Mouse (Mus musculus): ENCODE data around the gene Galnt4. TPM values are rescaled to one million over a fixed set of nuclear protein-coding genes. Genes with fewer than 3 reads are reported as not detected.
A peak's percentile ranks its signal among the peaks of the same experiment; 100 is the strongest.

Gene Galnt4
- polyA plus RNA-seq, 1 experiment from 2014 or later, result 6.7 TPM

DNA sequence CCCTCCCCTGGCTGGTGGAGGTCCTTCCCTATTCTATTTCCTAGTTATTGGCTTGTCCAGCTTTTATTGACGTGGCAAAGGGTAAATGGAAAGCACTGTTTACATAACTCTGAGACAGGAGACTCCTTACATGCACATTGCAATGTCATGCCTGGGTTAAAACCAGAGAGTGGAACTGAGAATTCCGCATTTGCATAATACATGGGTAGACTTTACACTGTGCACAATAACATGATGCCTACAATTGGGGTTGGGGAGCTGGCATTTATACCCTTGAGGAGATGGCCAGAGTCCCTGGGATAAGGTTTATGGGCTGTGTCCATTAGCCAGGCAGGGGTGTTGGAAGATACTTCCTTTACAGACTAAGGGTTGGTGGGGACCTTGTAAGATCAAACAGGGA lies 14.6 kb upstream of the Galnt4 start:
- H3K4me3 ChIP-seq, result no peak overlapping the region
- no peak overlapping the region for H3K4me2 ChIP-seq (replicated peaks)
- H3K4me1 ChIP-seq, result no peaks in the 10 kb centered on the region
- no peak overlapping the region for H3K9ac ChIP-seq
- WGBS, result 78% methylated on average over 2 of the region's 2 CpGs
- H3K27ac ChIP-seq, result no peak overlapping the region
- H3K36me3 ChIP-seq, result no peaks in the 10 kb centered on the region
- no peak for ATAC-seq (ENCODE audit: low FRiP score)
- H3K9me3 ChIP-seq (replicated peaks), result no peaks in the 10 kb centered on the region
- no peaks in the 10 kb centered on the region for H3K27me3 ChIP-seq

DNA sequence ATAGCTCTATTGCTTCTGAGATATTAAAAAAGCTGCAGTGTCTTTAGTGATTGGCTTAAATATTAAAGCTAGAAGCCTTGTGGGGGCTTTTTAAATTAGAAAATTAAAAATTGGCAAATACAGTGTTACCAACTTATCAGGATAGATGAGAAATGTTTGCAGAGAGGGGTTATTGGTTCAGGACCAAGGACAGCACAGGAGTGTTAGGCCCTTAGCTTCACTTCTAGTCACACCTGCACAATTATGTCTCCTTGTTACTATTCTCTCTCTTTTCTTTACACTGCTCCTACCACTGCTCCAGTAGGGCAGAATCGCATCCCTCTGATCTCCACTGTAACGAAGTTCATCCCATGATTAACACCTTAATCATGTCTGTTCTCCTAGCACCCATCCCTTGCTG lies 12.8 kb upstream of the Galnt4 start:
- no peak for ATAC-seq (ENCODE audit: low FRiP score)
- Histone ChIP-seq H3K4me3 (no peak overlapping the region), H3K36me3 (no peaks in the 10 kb centered on the region), H3K9me3 (replicated peaks) (no peaks in the 10 kb centered on the region), H3K27me3 (no peaks in the 10 kb centered on the region), H3K4me1 (no peaks in the 10 kb centered on the region), H3K4me2 (replicated peaks) (no peak overlapping the region), H3K27ac (no peak overlapping the region), H3K9ac (no peak overlapping the region)
- WGBS, result 77% methylated on average over 2 of the region's 2 CpGs

GRCm38 (mm10) chr10:99097374-99097773 lies 10.6 kb upstream of the Galnt4 start:
- Histone ChIP-seq H3K4me3 (no peak overlapping the region), H3K9ac (no peak overlapping the region), H3K4me2 (replicated peaks) (no peak overlapping the region), H3K27ac (no peak overlapping the region), H3K27me3 (no peaks in the 10 kb centered on the region), H3K9me3 (replicated peaks) (no peaks in the 10 kb centered on the region), H3K4me1 (no peaks in the 10 kb centered on the region), H3K36me3 (no peaks in the 10 kb centered on the region)
- no peak for ATAC-seq (ENCODE audit: low FRiP score)
- WGBS, result 76% methylated on average over 10 of the region's 10 CpGs

DNA sequence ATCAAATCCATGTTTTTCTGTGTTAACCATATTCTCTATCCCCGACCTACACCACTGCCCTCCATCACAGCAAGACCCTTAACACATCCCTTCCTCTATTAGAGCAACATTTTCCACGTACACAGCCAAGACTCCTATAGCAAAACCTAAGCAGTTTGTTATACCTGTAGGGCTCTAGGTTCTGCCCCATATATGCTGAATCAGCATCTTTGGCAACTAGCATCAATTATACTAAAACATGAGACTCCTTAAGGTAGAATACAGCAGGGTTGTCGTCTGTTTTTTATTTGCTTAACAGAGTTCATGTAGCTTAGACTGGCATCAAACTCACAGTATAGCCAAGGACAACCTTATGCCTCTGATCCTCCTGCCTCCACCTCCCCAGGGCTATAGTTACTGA lies 2.4 kb upstream of the Galnt4 start:
- 84% methylated on average over 3 of the region's 3 CpGs for WGBS
- H3K4me3 ChIP-seq, result no peak overlapping the region
- peaks cover 23% of the 10 kb centered on the region for H3K4me1 ChIP-seq
- peaks cover 15% of the 10 kb centered on the region for H3K36me3 ChIP-seq
- H3K9ac ChIP-seq, result no peak overlapping the region
- H3K9me3 ChIP-seq (replicated peaks), result no peaks in the 10 kb centered on the region
- no peak for ATAC-seq (ENCODE audit: low FRiP score)
- no peaks in the 10 kb centered on the region for H3K27me3 ChIP-seq
- no peak overlapping the region for H3K27ac ChIP-seq
- no peak overlapping the region for H3K4me2 ChIP-seq (replicated peaks)

DNA sequence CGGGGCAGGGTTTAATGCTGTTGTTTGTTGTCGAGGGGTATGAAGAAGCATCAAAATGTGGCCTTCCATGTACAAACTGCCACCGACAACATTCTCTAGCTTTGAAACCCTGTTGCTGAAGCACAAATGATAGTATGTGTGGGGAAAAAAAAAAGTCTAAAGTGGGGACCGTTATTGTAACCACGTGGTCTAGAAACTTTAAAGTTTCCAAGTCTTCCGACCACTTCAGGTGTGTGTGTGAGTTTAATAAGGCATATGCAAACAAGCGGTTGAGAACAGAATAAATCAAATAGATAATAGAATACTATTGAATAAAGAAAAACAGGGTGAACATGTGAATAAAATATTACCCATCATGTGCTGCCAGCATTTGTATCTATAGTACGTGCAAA lies 1.7 kb upstream of the Galnt4 start:
- H3K9ac ChIP-seq, result peak overlapping the region; percentile 91
- H3K4me2 ChIP-seq (replicated peaks), result peak overlapping the region; percentile 84
- peaks cover 21% of the 10 kb centered on the region for H3K36me3 ChIP-seq
- H3K27ac ChIP-seq, result peak overlapping the region; percentile 88; the same call in 1 of the 2 replicates
- no peaks in the 10 kb centered on the region for H3K9me3 ChIP-seq (replicated peaks)
- peaks cover 28% of the 10 kb centered on the region for H3K4me1 ChIP-seq
- WGBS, result 33% methylated on average over 8 of the region's 8 CpGs
- peak overlapping the region; percentile 92 for H3K4me3 ChIP-seq
- H3K27me3 ChIP-seq, result no peaks in the 10 kb centered on the region
- peak; percentile 0; the same call in 1 of the 2 replicates for ATAC-seq (ENCODE audit: low FRiP score)

DNA sequence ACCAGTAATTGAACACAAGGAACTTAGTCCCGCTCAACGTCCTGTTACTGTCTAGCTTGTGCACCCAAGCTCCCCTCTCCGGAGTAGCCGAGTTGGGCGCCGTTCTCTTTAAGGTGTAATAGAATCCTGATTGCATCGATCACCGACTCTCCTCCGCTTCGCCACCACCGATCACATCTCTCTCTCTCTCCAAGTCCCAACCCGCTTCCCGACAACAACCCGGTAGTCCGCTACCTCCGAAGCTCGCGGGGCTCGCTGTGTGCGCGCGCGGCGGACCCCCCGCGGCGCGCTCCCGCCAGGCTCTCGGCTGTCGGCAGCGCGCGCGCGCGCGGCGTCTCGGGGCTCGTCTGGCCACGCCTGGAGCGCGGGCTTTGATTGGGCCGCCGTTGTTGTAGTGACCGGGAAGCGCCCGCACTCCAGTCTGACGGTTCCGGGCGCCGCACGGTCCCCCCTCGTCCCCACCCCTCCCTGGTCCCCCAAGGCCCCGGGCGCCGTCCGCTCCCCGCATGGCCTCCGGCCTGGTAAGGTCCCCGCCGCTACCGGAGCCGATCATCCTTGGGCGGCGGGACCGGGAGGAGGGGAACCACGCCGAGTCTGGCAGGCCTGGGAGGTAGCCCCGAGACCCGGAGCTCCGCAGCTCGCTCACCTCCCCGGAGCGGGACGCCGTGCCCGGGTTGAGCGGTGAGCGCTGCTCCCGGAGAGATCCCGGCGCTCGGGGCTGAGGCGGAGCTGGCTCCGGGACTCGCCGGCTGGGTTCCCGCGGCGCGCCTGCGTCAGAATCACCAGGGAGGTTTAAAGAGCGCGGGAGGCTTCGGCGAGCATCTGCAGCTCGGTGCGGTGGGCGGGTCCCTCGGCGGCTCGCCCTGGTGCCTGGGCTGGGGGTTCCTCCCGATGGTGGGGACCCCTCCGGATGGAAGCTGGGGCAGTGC lies 992 bp upstream of the Galnt4 start, which contains the start of gene Poc1b:
TSS of gene Poc1b (plus strand) at position 334 of the 929 bp plus-strand sequence.
- no peaks in the 10 kb centered on the region for H3K27me3 ChIP-seq
- H3K9ac ChIP-seq, result peak within 1 kb of the TSS; percentile 91
- no peaks in the 10 kb centered on the region for H3K9me3 ChIP-seq (replicated peaks)
- H3K4me1 ChIP-seq, result peaks cover 30% of the 10 kb centered on the region
- H3K4me3 ChIP-seq, result peak within 1 kb of the TSS; percentile 92
- H3K4me2 ChIP-seq (replicated peaks), result peak within 1 kb of the TSS; percentile 84
- ATAC-seq (ENCODE audit: low FRiP score), result peak; percentile 97
- H3K36me3 ChIP-seq, result peaks cover 24% of the 10 kb centered on the region
- H3K27ac ChIP-seq, result peak within 1 kb of the TSS; percentile 88
- WGBS, result under 1% methylated on average over 71 of the region's 106 CpGs

- H3K4me3 ChIP-seq, result peak overlapping the region; percentile 92
- WGBS, result 40% methylated on average over 12 of the region's 12 CpGs
- peak overlapping the region; percentile 84 for H3K4me2 ChIP-seq (replicated peaks)
- peaks cover 24% of the 10 kb centered on the region for H3K36me3 ChIP-seq
- ATAC-seq (ENCODE audit: low FRiP score), result no peak
- H3K27ac ChIP-seq, result no peak overlapping the region
- peak overlapping the region; percentile 91 for H3K9ac ChIP-seq
- no peaks in the 10 kb centered on the region for H3K27me3 ChIP-seq
- peaks cover 31% of the 10 kb centered on the region for H3K4me1 ChIP-seq
- no peaks in the 10 kb centered on the region for H3K9me3 ChIP-seq (replicated peaks)
Observed at GRCm38 (mm10) chr10:99108431-99108982, 548 bp downstream of the Galnt4 start.

DNA sequence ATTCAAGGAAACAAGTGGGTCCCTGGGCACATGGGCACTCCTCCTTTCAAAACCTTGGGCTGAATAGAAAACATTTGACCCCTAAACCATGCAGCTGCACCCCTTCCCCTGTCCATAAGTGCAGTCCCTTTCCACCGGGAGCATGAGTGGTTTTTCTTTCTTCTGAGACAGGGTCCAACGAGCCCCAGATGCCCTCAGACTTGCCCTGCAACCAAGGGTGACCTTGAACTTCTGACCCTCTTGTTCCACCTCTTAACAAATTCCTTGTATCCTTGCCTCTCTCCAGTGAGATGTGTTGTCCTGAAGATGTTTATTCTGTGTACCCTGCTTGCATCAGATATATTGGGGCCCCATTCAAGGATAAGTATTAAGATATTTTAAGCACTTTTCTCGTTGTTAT lies 5.6 kb downstream of the Galnt4 start:
- no peak overlapping the region for H3K27ac ChIP-seq
- 48% methylated on average over 3 of the region's 3 CpGs for WGBS
- H3K36me3 ChIP-seq, result peaks cover 24% of the 10 kb centered on the region
- no peak for ATAC-seq (ENCODE audit: low FRiP score)
- no peak overlapping the region for H3K4me3 ChIP-seq
- H3K4me2 ChIP-seq (replicated peaks), result no peak overlapping the region
- no peaks in the 10 kb centered on the region for H3K9me3 ChIP-seq (replicated peaks)
- no peaks in the 10 kb centered on the region for H3K27me3 ChIP-seq
- H3K9ac ChIP-seq, result no peak overlapping the region
- H3K4me1 ChIP-seq, result peaks cover 26% of the 10 kb centered on the region

DNA sequence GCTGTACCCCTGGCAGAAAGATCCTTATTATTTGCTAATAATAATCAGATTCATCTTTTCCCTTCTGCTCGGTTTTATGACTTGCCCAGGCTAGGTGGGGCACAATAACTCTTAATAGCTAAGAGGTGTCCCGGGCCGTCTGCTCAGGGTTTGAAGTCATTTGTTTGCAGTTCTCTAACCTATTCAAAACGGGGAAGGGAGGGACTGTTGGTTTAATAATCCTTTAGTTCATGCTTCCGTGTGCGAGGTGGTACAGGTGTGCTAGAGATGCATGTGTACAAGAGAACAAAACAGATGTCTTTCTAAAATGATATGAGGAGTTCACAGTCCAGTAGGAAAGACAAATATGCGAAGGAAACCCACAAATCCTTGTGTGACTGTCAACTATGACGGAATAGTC lies 6.3 kb downstream of the Galnt4 start:
- 91% methylated on average over 8 of the region's 8 CpGs for WGBS
- no peak overlapping the region for H3K27ac ChIP-seq

GRCm38 (mm10) chr10:99115471-99116236 lies 7.7 kb downstream of the Galnt4 start:
- no peak overlapping the region for H3K4me3 ChIP-seq
- H3K4me2 ChIP-seq (replicated peaks), result no peak overlapping the region
- H3K27me3 ChIP-seq, result no peaks in the 10 kb centered on the region
- WGBS, result 57% methylated on average over 18 of the region's 18 CpGs
- H3K4me1 ChIP-seq, result peaks cover 17% of the 10 kb centered on the region
- no peak for ATAC-seq (ENCODE audit: low FRiP score)
- no peak overlapping the region for H3K27ac ChIP-seq
- no peak overlapping the region for H3K9ac ChIP-seq
- 0 out of 2 replicates have a peak, but pooled peaks cover 8% of the 10 kb centered on the region for H3K36me3 ChIP-seq
- H3K9me3 ChIP-seq (replicated peaks), result no peaks in the 10 kb centered on the region

More for the DNA sequence above, 6.3 kb downstream of the Galnt4 start:
- Histone ChIP-seq H3K9ac (no peak overlapping the region), H3K4me3 (no peak overlapping the region), H3K9me3 (replicated peaks) (no peaks in the 10 kb centered on the region), H3K4me1 (peaks cover 20% of the 10 kb centered on the region), H3K27me3 (no peaks in the 10 kb centered on the region), H3K4me2 (replicated peaks) (no peak overlapping the region), H3K36me3 (peaks cover 19% of the 10 kb centered on the region)
- no peak for ATAC-seq (ENCODE audit: low FRiP score)

- Histone ChIP-seq H3K27ac (no peak overlapping the region), H3K4me2 (replicated peaks) (no peak overlapping the region), H3K36me3 (0 out of 2 replicates have a peak, but pooled peaks cover 3% of the 10 kb centered on the region), H3K27me3 (no peaks in the 10 kb centered on the region), H3K9me3 (replicated peaks) (no peaks in the 10 kb centered on the region), H3K4me1 (peaks cover 12% of the 10 kb centered on the region), H3K4me3 (no peak overlapping the region), H3K9ac (no peak overlapping the region)
- no peak for ATAC-seq (ENCODE audit: low FRiP score)
- WGBS, result 70% methylated on average over 8 of the region's 8 CpGs
Observed at GRCm38 (mm10) chr10:99116237-99116632, 8.3 kb downstream of the Galnt4 start.

Measured in hindbrain, embryonic 12.5 days (tissue).